Mouse (Mus musculus) liver, postnatal 0 days (tissue): ENCODE results near the gene Vmn1r55.

Experiments used
- CTCF ChIP-seq: sonication (generic); IDR thresholded peaks from 2 replicates; pipeline ENCODE4 v1.5.1; 2016; ENCODE audit warnings: antibody characterized with exemption, low read depth
- EP300 ChIP-seq: IDR thresholded peaks from 2 replicates; pipeline ENCODE4 v1.6.1; 2016; ENCODE audit warnings: antibody characterized with exemption, low read depth, mild to moderate bottlenecking

- TF ChIP-seq CTCF (no peak), EP300 (no peak)
Measured at GRCm38 (mm10) chr7:5098769-5099168, 50.7 kb downstream of the Vmn1r55 start.
